Mouse (Mus musculus): ENCODE data around the gene Nrtn.
A peak's percentile ranks its signal among the peaks of the same experiment; 100 is the strongest.

The Nrtn gene

DNA sequence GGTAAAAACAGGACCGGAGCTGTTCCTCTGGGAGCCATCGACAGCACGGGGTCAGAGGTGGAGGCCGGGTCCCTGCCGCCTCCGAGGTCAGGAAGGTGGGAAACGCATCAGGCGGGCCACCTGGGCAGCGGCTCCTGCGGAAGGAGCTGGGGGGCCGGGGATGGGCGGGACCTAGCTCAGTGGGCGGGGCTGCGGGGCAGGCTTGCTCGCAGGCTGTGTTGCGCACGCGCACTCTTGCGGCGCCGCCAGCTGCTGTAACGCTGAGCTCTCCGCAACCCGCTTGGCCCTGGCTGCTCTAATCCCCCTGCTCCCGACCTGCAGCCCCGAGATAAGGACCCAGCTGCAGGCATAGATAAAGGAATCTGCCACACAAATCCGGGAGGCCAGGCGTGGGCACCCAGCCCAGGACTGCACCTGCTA lies 4.7 kb upstream of the Nrtn start:
- peak; percentile 89 to 92 for DNase-seq

DNA sequence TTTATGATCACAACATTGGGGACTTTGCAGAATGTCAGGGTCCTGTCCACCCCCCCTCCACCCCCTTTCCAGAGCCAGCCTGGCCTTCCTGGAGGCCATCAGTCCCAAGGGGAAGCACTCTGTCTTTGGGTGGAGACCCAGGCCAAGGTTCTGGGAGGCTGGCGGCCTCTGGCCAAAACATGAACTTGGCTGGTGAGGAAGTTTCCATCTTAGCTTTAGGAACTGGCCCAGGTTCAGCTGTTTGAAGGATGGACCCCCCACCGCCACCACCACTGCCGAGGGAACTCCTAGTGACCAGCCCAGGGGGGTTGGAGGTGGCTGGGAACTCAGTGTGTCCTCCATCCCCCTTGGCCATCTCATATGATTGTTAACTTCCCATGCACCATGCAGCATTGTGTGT lies 3.7 kb upstream of the Nrtn start:
- DNase-seq = no peak

GRCm38 (mm10) chr17:56759261-56759660 lies 1.9 kb upstream of the Nrtn start:
- no peak for DNase-seq

DNA sequence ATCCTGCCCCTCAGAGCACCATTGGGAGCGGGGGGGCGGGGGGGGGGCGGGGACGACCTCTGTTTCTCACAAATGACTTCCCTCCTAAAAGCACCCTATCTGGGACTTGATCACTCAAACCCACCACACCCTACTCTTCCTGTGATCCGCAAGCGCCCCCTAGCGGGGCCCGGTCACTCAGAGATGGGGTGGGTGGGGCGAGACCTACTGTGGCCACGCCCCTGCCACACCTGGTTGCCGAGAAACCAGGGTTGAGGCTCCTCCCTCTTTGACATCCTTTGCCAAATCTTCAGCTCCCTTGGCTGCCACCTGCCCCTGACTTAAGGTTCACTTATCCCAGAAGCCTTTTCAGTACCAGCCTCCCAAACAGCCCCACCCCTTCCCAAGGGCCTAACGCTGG lies 802 bp upstream of the Nrtn start:
- peak; percentile 84 to 86 for DNase-seq

DNA sequence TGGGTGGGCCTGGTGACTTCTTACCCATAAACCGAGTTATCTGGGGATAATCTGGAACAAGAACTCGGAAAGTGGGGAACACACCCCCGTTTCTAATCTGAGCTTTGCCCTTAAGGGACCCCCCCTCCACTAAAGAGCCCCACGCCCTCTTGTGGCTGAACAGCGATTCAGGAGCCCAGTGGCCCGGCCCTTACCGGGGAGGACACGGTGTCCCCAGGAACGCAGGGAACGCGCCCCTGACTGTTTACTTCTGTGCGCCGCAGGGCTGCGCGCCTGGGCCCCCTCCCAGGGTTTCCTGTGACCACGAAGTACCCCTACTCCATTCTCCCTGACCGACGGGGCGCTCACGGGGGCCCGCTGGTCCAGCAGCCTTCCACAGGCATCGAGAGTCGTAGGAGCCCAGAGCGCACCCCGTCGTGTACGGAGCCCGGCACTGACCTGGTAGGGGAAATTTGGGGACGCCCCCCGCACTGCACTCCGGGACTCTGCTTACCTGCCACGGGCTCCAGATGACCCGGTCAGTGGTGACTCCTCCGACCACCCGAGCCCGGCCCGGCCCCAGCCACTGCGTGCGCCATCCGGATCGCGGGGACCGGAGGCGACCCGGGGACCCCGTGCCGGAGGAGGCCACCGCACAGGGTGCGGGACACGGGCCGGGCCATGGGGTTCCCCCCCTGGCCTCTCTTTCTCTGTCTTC lies 479 bp downstream of the Nrtn start:
- DNase-seq = peak in 1 of 2 experiments; percentile 60

GRCm38 (mm10) chr17:56754271-56755185 lies 2.8 kb downstream of the Nrtn start:
- DNase-seq = no peak

DNA sequence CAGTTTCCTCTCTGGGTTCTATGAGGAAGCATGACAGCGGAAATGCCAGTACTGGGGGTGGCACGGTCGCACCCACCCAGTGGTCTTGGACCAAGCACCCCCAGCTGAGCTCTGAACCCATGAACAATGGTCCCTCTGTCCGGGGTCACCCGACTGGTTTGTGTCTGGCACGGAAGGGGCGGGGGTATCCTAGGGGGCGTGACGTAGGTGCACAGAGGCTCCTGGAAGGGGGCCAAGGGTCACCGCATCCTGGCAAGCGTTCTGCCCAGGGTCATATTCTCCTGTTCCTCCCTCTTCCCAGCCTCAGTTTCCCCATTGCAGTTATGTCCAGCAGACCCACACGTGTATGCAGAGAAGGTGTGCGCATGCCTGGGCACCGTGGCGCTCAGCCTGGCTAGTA lies 3.9 kb downstream of the Nrtn start:
- no peak for DNase-seq

DNA sequence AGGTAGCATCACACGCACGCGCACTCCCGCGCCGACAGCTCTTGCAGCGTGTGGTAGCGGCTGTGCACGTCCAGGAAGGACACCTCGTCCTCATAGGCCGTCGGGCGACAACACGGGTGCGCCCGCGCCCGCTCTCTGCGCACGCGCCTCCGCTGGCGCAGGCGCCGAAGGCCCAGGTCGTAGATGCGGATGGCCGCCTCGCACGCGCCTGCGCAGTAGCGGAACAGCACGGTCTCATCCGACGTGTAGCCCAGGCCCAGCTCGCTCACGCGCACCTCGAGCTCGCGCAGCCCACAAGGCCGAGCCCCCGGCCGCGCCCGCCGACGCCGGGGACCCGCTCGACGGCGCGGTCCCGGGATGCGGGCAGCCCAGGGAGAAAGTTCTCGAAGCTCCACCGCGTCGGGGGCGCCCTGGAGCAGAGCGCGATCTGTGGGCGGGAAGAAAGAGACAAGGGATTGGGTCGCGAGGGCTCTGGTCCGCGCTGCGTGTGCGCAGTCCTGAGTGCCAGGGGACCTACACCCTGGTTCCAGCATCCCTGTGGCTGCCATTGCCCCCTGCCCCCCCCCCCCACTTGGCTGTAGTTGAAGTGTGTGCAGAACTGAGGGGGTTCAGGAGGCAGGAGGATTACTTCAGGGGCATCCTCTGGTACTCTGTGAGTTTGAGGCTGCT lies 5.8 kb downstream of the Nrtn start:
- peak; percentile 60 to 81 for DNase-seq

GRCm38 (mm10) chr17:56744173-56744572 lies 13.2 kb downstream of the Nrtn start:
- no peak for DNase-seq

DNA sequence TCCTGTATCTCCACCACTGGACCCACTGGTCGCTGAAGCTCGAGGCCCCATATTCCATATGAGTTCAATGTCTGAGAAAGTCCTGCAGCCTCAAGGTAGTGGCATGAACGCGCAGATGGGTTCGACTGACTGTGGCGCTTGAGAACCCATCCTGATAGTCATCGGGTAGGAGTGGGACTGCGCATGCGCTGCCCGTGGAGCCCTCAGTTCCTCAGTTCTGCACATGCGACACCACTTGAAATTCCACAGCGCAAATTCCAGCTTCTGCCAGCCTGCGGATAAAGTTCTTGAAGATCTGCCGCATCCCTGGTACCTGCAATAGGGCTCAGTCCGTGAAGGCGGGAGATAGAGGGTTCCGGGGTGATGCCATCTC lies 16.6 kb downstream of the Nrtn start:
- no peak for DNase-seq

- DNase-seq = no peak
Measured at GRCm38 (mm10) chr17:56740118-56740787, 17.1 kb downstream of the Nrtn start.

DNA sequence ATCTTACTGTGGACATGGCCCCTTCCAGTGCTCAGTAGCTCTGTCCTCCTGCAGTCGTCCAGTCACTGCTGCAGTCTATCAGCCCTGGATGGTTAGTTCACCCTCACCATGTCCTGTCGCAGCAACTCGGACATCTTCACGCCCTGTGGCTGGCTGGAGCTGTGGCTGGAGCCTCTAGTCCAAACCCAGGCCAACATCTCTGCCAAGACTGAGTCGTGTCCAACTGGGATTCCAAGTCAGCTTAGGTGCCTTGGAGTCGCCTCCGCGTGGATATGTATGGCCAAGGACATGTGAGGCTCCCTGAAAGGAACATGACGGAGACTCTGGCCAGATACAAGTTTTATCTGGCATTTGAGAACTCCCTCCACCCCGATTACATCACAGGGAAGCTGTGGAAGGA lies 19.1 kb downstream of the Nrtn start:
- DNase-seq = no peak

GRCm38 (mm10) chr17:56736534-56736933 lies 20.8 kb downstream of the Nrtn start:
- no peak for DNase-seq

GRCm38 (mm10) chr17:56729656-56730055 lies 27.7 kb downstream of the Nrtn start:
- no peak for DNase-seq

GRCm38 (mm10) chr17:56729151-56729550 lies 28.2 kb downstream of the Nrtn start:
- DNase-seq = no peak

DNA sequence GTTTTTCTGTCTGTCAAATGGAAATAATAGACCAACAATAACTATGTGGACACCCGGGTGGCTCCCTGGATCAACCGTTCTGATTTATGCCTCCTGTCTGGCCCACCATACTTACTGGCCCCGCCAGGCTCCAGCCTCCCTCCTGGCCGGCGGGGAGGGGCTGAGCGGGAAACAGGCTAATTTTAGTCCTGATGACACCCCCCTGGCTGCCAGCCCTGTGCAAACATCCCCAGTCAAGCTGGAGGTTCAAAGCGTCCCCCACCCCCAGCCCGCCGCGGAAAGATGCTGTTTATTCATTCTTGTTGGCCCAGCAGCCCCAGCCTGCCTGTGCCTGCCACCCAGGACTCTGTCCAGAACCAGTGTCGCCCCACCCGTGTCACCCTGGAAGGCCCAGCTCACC lies 29.2 kb downstream of the Nrtn start:
- peak; percentile 69 to 86 for DNase-seq

DNA sequence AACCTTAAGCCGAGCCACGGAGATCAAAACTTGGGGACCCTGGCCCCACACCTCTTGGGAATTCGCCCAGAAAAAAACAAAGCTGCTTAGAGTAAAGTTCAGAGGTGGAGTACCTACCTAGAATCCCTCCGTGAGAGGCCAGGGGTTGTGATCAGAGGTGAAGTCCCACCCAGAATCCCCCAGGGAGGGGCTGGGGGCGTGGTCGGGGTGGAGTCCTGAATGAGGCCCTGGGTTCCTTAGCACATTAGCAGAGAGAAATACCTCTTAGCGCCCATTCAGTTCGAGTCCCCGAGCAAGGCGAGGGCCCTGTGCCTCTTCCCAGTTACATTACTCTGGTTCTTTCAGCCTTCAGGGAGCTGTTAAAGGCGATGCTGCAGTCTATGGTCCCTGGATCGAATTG lies 29.7 kb downstream of the Nrtn start:
- no peak for DNase-seq

GRCm38 (mm10) chr17:56727029-56727649 lies 30.2 kb downstream of the Nrtn start:
- DNase-seq = no peak

DNA sequence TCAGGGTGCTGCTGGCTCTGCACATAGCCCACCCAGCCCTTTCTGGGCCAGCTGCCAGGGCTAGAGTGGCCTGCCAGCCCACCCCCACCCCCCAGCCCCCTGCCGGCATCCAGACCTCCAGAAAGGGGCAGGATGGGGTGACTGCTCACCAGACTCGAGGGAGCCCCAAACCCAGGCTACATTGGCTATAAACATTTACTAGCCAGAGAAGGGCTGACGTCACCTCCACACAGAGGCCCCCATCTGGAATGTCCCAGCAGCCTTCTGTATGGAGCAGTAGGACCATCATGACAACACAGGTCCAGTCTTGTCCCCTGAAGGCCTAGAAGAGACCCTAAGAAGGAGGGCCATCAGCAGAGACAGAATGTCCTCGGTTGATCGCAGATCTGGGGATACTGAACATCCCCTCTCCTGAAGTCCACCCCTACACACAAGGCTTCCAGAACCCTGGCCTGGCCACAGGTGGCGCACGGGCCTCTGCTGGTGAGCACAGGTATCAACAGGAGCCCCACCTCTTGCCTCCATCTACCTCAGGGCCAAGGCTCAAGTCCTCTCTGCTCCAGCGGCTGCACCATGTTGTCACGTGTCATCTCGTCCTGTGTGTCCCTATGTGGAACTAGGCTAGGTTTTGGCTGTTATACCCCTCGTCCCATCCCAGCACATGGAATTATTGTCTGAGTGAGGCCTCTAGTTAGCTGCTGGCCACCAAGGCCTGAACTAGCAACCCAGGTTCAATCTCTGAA lies 33.7 kb downstream of the Nrtn start:
- DNase-seq = no peak

- no peak for DNase-seq
Measured at GRCm38 (mm10) chr17:56722441-56722840, 34.9 kb downstream of the Nrtn start.

DNA sequence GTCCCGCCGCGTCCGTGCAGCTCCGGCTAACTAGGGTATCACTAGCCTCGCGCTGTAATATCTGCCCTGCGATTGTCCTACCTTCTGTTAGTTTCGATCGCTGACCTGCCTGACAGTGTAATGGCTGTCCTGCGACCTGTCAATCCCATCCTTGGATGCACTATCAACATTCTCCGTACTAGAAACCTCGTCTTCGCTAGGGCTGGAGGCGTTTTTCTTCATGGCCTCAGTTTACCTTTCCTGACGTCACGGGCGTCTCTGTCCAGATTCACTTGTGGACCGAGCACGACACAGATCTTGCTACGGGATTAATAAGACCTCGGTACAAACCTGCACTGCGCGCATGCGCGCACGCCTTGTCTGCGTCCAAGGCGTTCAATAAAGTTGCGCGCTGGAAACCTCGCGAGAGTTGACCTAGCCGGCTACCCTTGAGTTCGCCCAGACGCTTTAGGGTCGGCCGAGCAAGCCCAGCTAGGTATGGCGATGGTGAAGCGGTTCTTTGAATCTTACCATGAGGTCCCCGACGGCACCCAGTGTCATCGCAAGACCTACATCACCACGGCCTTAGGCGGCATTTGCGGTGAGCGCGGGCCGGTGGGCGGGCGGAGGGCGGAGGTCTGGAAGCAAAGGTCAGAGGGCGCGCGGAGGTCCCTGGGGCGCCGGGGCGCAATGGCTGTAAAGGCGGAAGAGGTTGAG lies 39.8 kb downstream of the Nrtn start, which contains the start of the genes Ndufa11 and Vmac:
Gene Ndufa11, plus strand, starts transcription at position 405 of the 696 bp plus-strand sequence.
Gene Vmac, minus strand, starts transcription at position 660 of the 696 bp plus-strand sequence.
- peak; percentile 95 to 97 for DNase-seq
